Mouse (Mus musculus): ENCODE measurements around the gene Syt17. TPM values are rescaled to one million over a fixed set of nuclear protein-coding genes. Genes with fewer than 3 reads are reported as not detected.

Syt17 gene
- polyA plus RNA-seq, 2 experiments: 0.13 TPM

GRCm38 (mm10) chr7:118483996-118484395 is 36.0 kb upstream of the Syt17 start:
- no peak overlapping the region for H3K4me2 ChIP-seq (ENCODE audit: low read depth)
- no peaks in the 10 kb centered on the region for H3K27me3 ChIP-seq (ENCODE audit: control insufficient read depth, insufficient read depth, low read length)
- no peak overlapping the region for H3K4me3 ChIP-seq (ENCODE audit: insufficient read depth in 1 of 2, low read depth in 2 of 2, low read length in 2 of 2)
- no peak overlapping the region for H3K9ac ChIP-seq (replicated peaks)
- no peaks in the 10 kb centered on the region for H3K9me3 ChIP-seq (ENCODE audit: control insufficient read depth, low read length)
- no peaks in the 10 kb centered on the region for H3K36me3 ChIP-seq (replicated peaks; ENCODE audit: control insufficient read depth, insufficient read depth, low read depth)
- H3K4me1 ChIP-seq (replicated peaks; ENCODE audit: control insufficient read depth in 2 of 2, insufficient read depth in 2 of 2, low read length in 1 of 2): peaks cover 0 to 8% of the 10 kb centered on the region in 2 experiments; a peak in 2 of 4 replicates
- 35% methylated on average over 1 of the region's 1 CpGs for WGBS (ENCODE audit: insufficient replicate concordance)
- ATAC-seq (ENCODE audit: insufficient read depth) (no peak), DNase-seq (ENCODE audit: low read depth in 3 of 3, low spot score in 3 of 3) (no peak)
- H3K27ac ChIP-seq: no peak overlapping the region
- TF ChIP-seq CTCF (IDR thresholded peaks at IDR 0.05; ENCODE audit: low read depth) (no peak), EP300 (IDR thresholded peaks at IDR 0.05; ENCODE audit: low read depth) (no peak)

- no peak for TF ChIP-seq EP300 (IDR thresholded peaks at IDR 0.05; ENCODE audit: low read depth)
- TF ChIP-seq CTCF (IDR thresholded peaks at IDR 0.05; ENCODE audit: low read depth): no peak
- no peaks in the 10 kb centered on the region for H3K27me3 ChIP-seq (ENCODE audit: control insufficient read depth, insufficient read depth, low read length)
- H3K9ac ChIP-seq (replicated peaks): no peak overlapping the region
- peaks cover 0 to 4% of the 10 kb centered on the region in 2 experiments; a peak in 1 of 4 replicates for H3K4me1 ChIP-seq (replicated peaks; ENCODE audit: control insufficient read depth in 2 of 2, insufficient read depth in 2 of 2, low read length in 1 of 2)
- no peaks in the 10 kb centered on the region for H3K9me3 ChIP-seq (ENCODE audit: control insufficient read depth, low read length)
- ATAC-seq (ENCODE audit: insufficient read depth) (no peak), DNase-seq (ENCODE audit: low read depth in 3 of 3, low spot score in 3 of 3) (no peak)
- no peak overlapping the region for H3K4me3 ChIP-seq (ENCODE audit: insufficient read depth in 1 of 2, low read depth in 2 of 2, low read length in 2 of 2)
- 70% methylated on average over 2 of the region's 2 CpGs for WGBS (ENCODE audit: insufficient replicate concordance)
- H3K4me2 ChIP-seq (ENCODE audit: low read depth): no peak overlapping the region
- no peak overlapping the region for H3K27ac ChIP-seq
- H3K36me3 ChIP-seq (replicated peaks; ENCODE audit: control insufficient read depth, insufficient read depth, low read depth): no peaks in the 10 kb centered on the region
Measured at GRCm38 (mm10) chr7:118482001-118482400, 34.0 kb upstream of the Syt17 start.

GRCm38 (mm10) chr7:118481047-118481810 is 33.2 kb upstream of the Syt17 start:
- Histone ChIP-seq H3K4me2 (ENCODE audit: low read depth) (no peak overlapping the region), H3K27me3 (ENCODE audit: control insufficient read depth, insufficient read depth, low read length) (no peaks in the 10 kb centered on the region), H3K27ac (no peak overlapping the region), H3K4me3 (ENCODE audit: insufficient read depth in 1 of 2, low read depth in 2 of 2, low read length in 2 of 2) (no peak overlapping the region), H3K9me3 (ENCODE audit: control insufficient read depth, low read length) (no peaks in the 10 kb centered on the region), H3K4me1 (replicated peaks; ENCODE audit: control insufficient read depth in 2 of 2, insufficient read depth in 2 of 2, low read length in 1 of 2) (peaks cover 0 to 4% of the 10 kb centered on the region in 2 experiments; a peak in 1 of 4 replicates), H3K9ac (replicated peaks) (no peak overlapping the region), H3K36me3 (replicated peaks; ENCODE audit: control insufficient read depth, insufficient read depth, low read depth) (no peaks in the 10 kb centered on the region)
- WGBS (ENCODE audit: insufficient replicate concordance): 51% methylated on average over 10 of the region's 10 CpGs
- ATAC-seq (ENCODE audit: insufficient read depth) (no peak), DNase-seq (ENCODE audit: low read depth in 3 of 3, low spot score in 3 of 3) (no peak)
- no peak for TF ChIP-seq CTCF (IDR thresholded peaks at IDR 0.05; ENCODE audit: low read depth)
- TF ChIP-seq EP300 (IDR thresholded peaks at IDR 0.05; ENCODE audit: low read depth): no peak

GRCm38 (mm10) chr7:118480160-118480709 is 32.2 kb upstream of the Syt17 start:
- no peak for TF ChIP-seq EP300 (IDR thresholded peaks at IDR 0.05; ENCODE audit: low read depth)
- no peak for TF ChIP-seq CTCF (IDR thresholded peaks at IDR 0.05; ENCODE audit: low read depth)
- no peak for DNase-seq (ENCODE audit: low read depth in 3 of 3, low spot score in 3 of 3)
- Histone ChIP-seq H3K27ac (no peak overlapping the region), H3K27me3 (ENCODE audit: control insufficient read depth, insufficient read depth, low read length) (no peaks in the 10 kb centered on the region), H3K36me3 (replicated peaks; ENCODE audit: control insufficient read depth, insufficient read depth, low read depth) (no peaks in the 10 kb centered on the region), H3K9ac (replicated peaks) (no peak overlapping the region), H3K9me3 (ENCODE audit: control insufficient read depth, low read length) (no peaks in the 10 kb centered on the region), H3K4me2 (ENCODE audit: low read depth) (no peak overlapping the region), H3K4me1 (replicated peaks; ENCODE audit: control insufficient read depth in 2 of 2, insufficient read depth in 2 of 2, low read length in 1 of 2) (peaks cover 0 to 4% of the 10 kb centered on the region in 2 experiments; a peak in 1 of 4 replicates), H3K4me3 (ENCODE audit: insufficient read depth in 1 of 2, low read depth in 2 of 2, low read length in 2 of 2) (no peak overlapping the region)
- 67% methylated on average over 9 of the region's 9 CpGs for WGBS (ENCODE audit: insufficient replicate concordance)
- no peak for ATAC-seq (ENCODE audit: insufficient read depth)

- ATAC-seq (ENCODE audit: insufficient read depth): no peak
- H3K4me2 ChIP-seq (ENCODE audit: low read depth): no peak overlapping the region
- no peak for TF ChIP-seq CTCF (IDR thresholded peaks at IDR 0.05; ENCODE audit: low read depth)
- no peak for TF ChIP-seq EP300 (IDR thresholded peaks at IDR 0.05; ENCODE audit: low read depth)
Measured at GRCm38 (mm10) chr7:118478835-118479312, 30.9 kb upstream of the Syt17 start.

More at GRCm38 (mm10) chr7:118478835-118479312, 30.9 kb upstream of the Syt17 start:
- WGBS (ENCODE audit: insufficient replicate concordance): 39% methylated on average over 3 of the region's 3 CpGs
- Histone ChIP-seq H3K27ac (no peak overlapping the region), H3K27me3 (ENCODE audit: control insufficient read depth, insufficient read depth, low read length) (no peaks in the 10 kb centered on the region), H3K9me3 (ENCODE audit: control insufficient read depth, low read length) (no peaks in the 10 kb centered on the region), H3K4me3 (ENCODE audit: insufficient read depth in 1 of 2, low read depth in 2 of 2, low read length in 2 of 2) (no peak overlapping the region), H3K36me3 (replicated peaks; ENCODE audit: control insufficient read depth, insufficient read depth, low read depth) (no peaks in the 10 kb centered on the region), H3K4me1 (replicated peaks; ENCODE audit: control insufficient read depth in 2 of 2, insufficient read depth in 2 of 2, low read length in 1 of 2) (peaks cover 0 to 4% of the 10 kb centered on the region in 2 experiments; a peak in 1 of 4 replicates), H3K9ac (replicated peaks) (no peak overlapping the region)
- no peak for DNase-seq (ENCODE audit: low read depth in 3 of 3, low spot score in 3 of 3)
